Mouse (Mus musculus): ENCODE measurements at regions not wholly inside any gene's neighbourhood (a gene's known extent, or its start where the extent isn't known, plus 50 kb on each side); places are given as distances from the start of the nearest gene placed in this dataset.

GRCm38 (mm10) chr1:35405418-35405817 is 555.6 kb downstream of the Plekhb2 start:
- Histone ChIP-seq H3K4me1 (ENCODE audit: control insufficient read depth, insufficient read depth, low read length) (peaks cover 3% of the 10 kb centered on the region), H3K27ac (ENCODE audit: insufficient read depth, low read length) (no peak overlapping the region), H3K4me3 (ENCODE audit: insufficient read depth, low read length) (no peak overlapping the region)
- TF ChIP-seq CTCF (IDR thresholded peaks at IDR 0.05; ENCODE audit: extremely low read depth, insufficient read depth, low read length): no peak
- TF ChIP-seq POLR2A (IDR thresholded peaks at IDR 0.05; ENCODE audit: extremely low read depth, insufficient read depth, low read length): no peak

- TF ChIP-seq CTCF (IDR thresholded peaks at IDR 0.05; ENCODE audit: extremely low read depth, insufficient read depth, low read length): no peak
- no peak for TF ChIP-seq POLR2A (IDR thresholded peaks at IDR 0.05; ENCODE audit: extremely low read depth, insufficient read depth, low read length)
- H3K4me3 ChIP-seq (ENCODE audit: insufficient read depth, low read length): no peak overlapping the region
- no peaks in the 10 kb centered on the region for H3K4me1 ChIP-seq (ENCODE audit: control insufficient read depth, insufficient read depth, low read length)
- no peak overlapping the region for H3K27ac ChIP-seq (ENCODE audit: insufficient read depth, low read length)
Observed at GRCm38 (mm10) chr1:35415646-35416045, 565.9 kb downstream of the Plekhb2 start.

- Histone ChIP-seq H3K27ac (ENCODE audit: insufficient read depth, low read length) (no peak overlapping the region), H3K4me1 (ENCODE audit: control insufficient read depth, insufficient read depth, low read length) (peaks cover 2% of the 10 kb centered on the region), H3K4me3 (ENCODE audit: insufficient read depth, low read length) (no peak overlapping the region)
- TF ChIP-seq CTCF (IDR thresholded peaks at IDR 0.05; ENCODE audit: extremely low read depth, insufficient read depth, low read length) (no peak), POLR2A (IDR thresholded peaks at IDR 0.05; ENCODE audit: extremely low read depth, insufficient read depth, low read length) (no peak)
Observed at GRCm38 (mm10) chr1:35428126-35428840, 578.5 kb downstream of the Plekhb2 start.

GRCm38 (mm10) chr1:35429471-35429870 is 579.7 kb downstream of the Plekhb2 start:
- H3K4me1 ChIP-seq (ENCODE audit: control insufficient read depth, insufficient read depth, low read length): peaks cover 2% of the 10 kb centered on the region
- no peak overlapping the region for H3K27ac ChIP-seq (ENCODE audit: insufficient read depth, low read length)
- TF ChIP-seq POLR2A (IDR thresholded peaks at IDR 0.05; ENCODE audit: extremely low read depth, insufficient read depth, low read length): no peak
- no peak for TF ChIP-seq CTCF (IDR thresholded peaks at IDR 0.05; ENCODE audit: extremely low read depth, insufficient read depth, low read length)
- H3K4me3 ChIP-seq (ENCODE audit: insufficient read depth, low read length): no peak overlapping the region

- no peak for TF ChIP-seq POLR2A (IDR thresholded peaks at IDR 0.05; ENCODE audit: extremely low read depth, insufficient read depth, low read length)
- no peak for TF ChIP-seq CTCF (IDR thresholded peaks at IDR 0.05; ENCODE audit: extremely low read depth, insufficient read depth, low read length)
- Histone ChIP-seq H3K27ac (ENCODE audit: insufficient read depth, low read length) (no peak overlapping the region), H3K4me1 (ENCODE audit: control insufficient read depth, insufficient read depth, low read length) (no peaks in the 10 kb centered on the region), H3K4me3 (ENCODE audit: insufficient read depth, low read length) (no peak overlapping the region)
Observed at GRCm38 (mm10) chr1:35435721-35436120, 585.9 kb downstream of the Plekhb2 start.

GRCm38 (mm10) chr1:35447345-35447744 is 597.6 kb downstream of the Plekhb2 start:
- no peaks in the 10 kb centered on the region for H3K4me1 ChIP-seq (ENCODE audit: control insufficient read depth, insufficient read depth, low read length)
- H3K4me3 ChIP-seq (ENCODE audit: insufficient read depth, low read length): no peak overlapping the region
- TF ChIP-seq POLR2A (IDR thresholded peaks at IDR 0.05; ENCODE audit: extremely low read depth, insufficient read depth, low read length) (no peak), CTCF (IDR thresholded peaks at IDR 0.05; ENCODE audit: extremely low read depth, insufficient read depth, low read length) (no peak)

GRCm38 (mm10) chr1:35452441-35453107 is 602.8 kb downstream of the Plekhb2 start:
- H3K4me1 ChIP-seq (ENCODE audit: control insufficient read depth, insufficient read depth, low read length): no peaks in the 10 kb centered on the region
- H3K4me3 ChIP-seq (ENCODE audit: insufficient read depth, low read length): no peak overlapping the region
- no peak for TF ChIP-seq POLR2A (IDR thresholded peaks at IDR 0.05; ENCODE audit: extremely low read depth, insufficient read depth, low read length)
- TF ChIP-seq CTCF (IDR thresholded peaks at IDR 0.05; ENCODE audit: extremely low read depth, insufficient read depth, low read length): no peak
- no peak overlapping the region for H3K27ac ChIP-seq (ENCODE audit: insufficient read depth, low read length)

More at GRCm38 (mm10) chr1:35447345-35447744, 597.6 kb downstream of the Plekhb2 start:
- H3K27ac ChIP-seq (ENCODE audit: insufficient read depth, low read length): no peak overlapping the region

GRCm38 (mm10) chr1:35457591-35457990 is 607.8 kb downstream of the Plekhb2 start:
- no peak overlapping the region for H3K4me3 ChIP-seq (ENCODE audit: insufficient read depth, low read length)
- H3K4me1 ChIP-seq (ENCODE audit: control insufficient read depth, insufficient read depth, low read length): no peaks in the 10 kb centered on the region
- TF ChIP-seq CTCF (IDR thresholded peaks at IDR 0.05; ENCODE audit: extremely low read depth, insufficient read depth, low read length) (no peak), POLR2A (IDR thresholded peaks at IDR 0.05; ENCODE audit: extremely low read depth, insufficient read depth, low read length) (no peak)
- H3K27ac ChIP-seq (ENCODE audit: insufficient read depth, low read length): no peak overlapping the region

GRCm38 (mm10) chr1:35465081-35465480 is 603.1 kb upstream of the Hs6st1 start:
- no peaks in the 10 kb centered on the region for H3K4me1 ChIP-seq (ENCODE audit: control insufficient read depth, insufficient read depth, low read length)
- no peak overlapping the region for H3K27ac ChIP-seq (ENCODE audit: insufficient read depth, low read length)
- TF ChIP-seq POLR2A (IDR thresholded peaks at IDR 0.05; ENCODE audit: extremely low read depth, insufficient read depth, low read length): no peak
- TF ChIP-seq CTCF (IDR thresholded peaks at IDR 0.05; ENCODE audit: extremely low read depth, insufficient read depth, low read length): peak; percentile 51
- no peak overlapping the region for H3K4me3 ChIP-seq (ENCODE audit: insufficient read depth, low read length)
